Mouse (Mus musculus): ENCODE measurements around the gene Lingo1.

Gene Lingo1

DNA sequence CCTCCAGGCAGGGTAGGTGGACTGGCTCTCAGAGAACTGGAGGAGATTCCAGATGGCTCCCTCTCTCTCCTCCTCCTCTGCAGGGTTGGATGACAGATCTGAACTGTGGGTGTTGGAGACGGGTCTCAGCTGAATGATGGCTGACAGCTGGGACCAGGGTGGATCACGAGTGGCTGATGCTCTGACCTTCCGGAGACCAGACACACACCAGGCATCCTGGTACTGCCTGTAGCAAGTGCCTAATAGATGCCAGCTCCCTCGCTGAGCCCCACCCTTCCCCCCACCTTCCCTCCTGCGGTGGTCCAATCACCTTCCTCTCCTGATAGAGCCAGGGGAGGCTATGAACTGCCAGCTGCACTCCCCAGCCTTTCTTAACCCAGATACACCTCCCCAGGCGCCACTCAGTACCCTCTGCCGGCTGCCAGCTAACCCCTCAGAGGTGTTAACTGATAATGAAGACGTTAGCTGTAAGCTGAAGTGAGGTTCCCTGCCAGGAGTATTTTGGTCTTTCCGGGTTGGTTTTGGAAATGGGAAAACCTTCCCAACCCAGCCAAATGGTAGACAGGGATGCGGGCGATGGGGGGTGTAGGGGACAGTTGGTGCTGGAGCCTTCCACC, 126.6 kb downstream of the Lingo1 start:
- no peak for DNase-seq

DNA sequence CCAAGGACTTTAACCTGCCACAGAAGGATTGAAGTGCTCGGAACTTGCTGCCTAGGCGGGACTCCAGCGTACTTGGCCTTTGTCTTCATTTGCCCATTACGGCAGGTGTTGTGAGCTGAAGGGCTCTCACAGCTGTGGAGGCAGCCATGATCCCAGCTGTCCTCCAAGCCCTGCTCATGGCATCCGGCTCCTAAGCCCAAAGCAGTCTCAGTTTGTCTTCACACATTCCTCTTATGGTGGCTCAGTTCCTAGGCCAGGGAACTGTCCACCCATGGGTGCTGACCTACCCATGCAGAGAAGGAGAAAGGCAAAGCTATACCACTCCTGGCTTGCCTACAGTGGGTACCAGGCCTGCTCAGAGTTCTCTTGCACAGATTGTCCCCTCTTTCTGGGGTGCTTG, 132.1 kb downstream of the Lingo1 start:
- DNase-seq: no peak

GRCm38 (mm10) chr9:56662946-56663345, 133.3 kb downstream of the Lingo1 start:
- no peak for DNase-seq

DNA sequence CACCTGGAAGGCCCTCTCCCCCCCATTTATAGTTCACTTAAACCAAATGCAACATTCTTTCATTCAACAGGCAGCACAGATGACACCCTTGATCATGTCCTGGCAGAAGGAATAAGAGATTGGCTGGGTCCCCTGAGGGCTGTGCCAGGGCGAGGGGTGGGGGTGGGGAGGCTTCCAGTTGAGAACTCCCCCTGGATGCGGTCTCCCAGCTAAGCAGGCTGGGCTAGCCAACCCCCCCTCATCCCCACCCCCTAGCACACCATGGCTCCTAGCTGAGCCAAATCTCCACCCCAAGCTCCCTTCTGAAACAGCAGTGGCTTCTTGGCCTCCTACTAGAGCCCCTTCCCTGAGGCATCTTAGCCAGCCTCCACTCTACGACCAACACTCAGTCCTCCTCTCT, 133.9 kb downstream of the Lingo1 start:
- no peak for DNase-seq

DNA sequence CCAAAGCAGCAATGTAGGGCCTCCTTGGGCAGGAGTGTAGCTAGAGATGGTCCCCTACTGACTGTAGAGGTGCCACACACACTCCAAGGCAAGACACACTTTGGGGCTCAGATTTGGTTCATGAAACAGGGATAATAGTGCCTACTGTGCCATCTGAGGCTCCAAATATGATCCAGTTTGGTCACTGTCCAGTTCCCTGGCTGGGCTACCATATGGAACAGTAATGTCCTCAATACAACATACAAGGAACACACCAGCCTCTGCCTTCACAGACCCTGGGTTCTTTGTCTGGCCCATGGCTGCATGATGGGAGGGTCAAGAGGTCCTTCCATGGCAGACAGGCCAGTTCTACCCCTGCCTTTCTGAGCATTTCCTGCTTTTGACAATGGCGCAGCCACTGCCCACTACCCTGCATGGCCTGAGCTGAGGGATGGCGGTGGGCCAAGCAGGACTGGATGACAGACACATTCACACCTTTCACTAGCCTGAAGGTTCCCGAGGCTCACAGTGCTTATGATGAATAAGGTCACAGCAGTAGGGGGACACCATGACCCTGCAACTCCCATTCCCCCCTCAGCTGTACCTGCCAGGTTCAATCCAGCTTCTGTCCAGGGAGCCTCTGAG, 134.9 kb downstream of the Lingo1 start:
- no peak for DNase-seq

DNA sequence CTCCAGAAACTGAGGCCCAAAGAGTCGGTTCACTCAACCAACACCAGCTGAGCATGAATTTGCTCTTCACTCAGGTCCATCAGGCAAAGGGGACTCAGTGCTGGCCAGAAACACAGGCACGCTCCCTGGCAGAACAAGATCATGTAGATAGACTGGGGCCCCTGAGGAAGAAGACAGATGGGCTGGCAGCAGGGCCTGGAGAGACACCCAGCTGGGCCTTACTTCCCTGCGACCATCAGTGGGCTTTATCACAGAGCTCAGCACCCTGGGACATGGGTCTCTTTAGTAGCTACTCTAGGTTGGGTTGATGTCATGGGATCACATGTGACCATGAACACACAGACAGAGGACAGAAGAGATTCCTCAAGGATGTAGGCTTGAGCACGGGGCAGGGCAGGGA, 137.7 kb downstream of the Lingo1 start:
- DNase-seq: no peak

GRCm38 (mm10) chr9:56657996-56658398, 138.3 kb downstream of the Lingo1 start:
- DNase-seq: no peak

- no peak for DNase-seq
Measured at GRCm38 (mm10) chr9:56656766-56657542, 139.3 kb downstream of the Lingo1 start.

GRCm38 (mm10) chr9:56655167-56655566, 141.1 kb downstream of the Lingo1 start:
- no peak for DNase-seq

- no peak for DNase-seq
Measured at GRCm38 (mm10) chr9:56652551-56652950, 143.7 kb downstream of the Lingo1 start.

DNA sequence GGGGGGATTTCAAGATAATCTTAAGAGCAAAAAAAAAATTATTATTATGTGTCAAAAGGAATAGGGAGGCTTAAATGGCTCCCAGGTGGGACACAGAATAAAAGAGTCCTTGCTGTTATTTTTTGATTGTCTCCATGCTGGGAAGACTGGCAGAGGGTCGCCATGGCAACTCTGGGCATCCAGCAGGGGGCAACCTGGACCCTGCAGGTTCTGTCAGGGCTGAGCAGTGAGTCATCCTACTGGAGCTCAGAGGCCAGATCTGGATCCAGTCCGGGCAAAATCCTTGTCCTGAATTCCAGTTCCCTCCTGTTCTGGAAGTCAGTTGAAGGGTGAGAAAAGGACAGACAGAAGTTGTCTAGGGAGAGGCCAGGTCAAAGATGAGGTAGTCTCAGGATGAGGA, 144.7 kb downstream of the Lingo1 start:
- DNase-seq: no peak

DNA sequence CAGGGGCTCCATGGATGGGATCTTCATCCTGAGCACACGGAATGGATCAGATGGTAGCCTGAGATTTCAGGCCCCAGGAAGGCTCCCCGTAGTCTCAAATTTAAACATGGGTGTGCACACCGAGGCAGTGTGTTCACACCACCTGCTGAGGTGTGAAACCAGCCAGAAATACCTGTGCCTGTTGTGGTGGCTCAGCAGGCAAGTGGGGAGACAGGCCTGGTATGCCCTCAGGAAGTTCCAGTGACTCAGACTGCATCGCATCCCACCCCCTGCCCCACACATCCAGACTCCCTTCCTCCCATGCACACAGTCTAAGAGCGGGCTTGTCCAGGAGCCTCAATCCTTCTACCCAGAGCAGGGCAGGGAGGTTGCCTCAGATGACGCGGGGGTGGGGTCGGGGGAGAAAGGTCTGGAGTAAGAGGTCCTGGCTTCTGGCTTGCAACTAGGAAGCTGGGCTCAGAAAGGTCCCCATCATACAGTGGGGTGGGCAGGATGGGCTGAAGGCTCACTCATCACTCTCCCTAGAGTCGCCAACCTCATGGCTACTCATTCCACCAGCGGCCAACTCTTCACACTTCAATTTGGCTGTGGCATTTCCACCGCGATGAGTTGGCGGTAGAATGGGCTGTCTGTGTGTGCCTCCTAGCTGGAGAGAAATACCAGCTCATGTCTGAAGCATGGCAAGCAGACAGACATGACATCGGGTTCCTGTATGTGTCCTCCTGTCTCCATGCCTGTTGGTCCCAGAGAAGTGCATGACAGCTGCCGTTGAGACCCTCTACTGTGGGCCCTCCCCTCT, 149.8 kb downstream of the Lingo1 start:
- no peak for DNase-seq

DNA sequence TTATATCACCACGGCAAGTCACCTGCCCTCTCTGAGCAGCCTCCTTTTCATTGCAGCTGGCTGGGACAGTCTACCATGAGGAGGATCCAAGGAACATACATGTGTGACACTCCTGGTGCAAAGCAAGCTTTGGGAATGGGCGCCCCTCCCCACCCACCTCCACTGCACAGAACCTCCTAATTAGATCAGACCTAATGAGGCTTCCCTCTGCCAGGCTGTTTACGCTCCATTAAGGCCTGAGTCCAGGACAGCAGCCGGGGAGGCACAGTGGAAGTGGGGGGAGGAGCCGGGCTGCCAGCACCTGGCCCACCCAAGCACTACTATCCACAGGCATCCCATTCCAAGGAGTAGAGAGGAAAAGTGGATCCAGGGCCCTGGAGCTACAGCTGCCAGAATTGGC, 152.8 kb downstream of the Lingo1 start:
- no peak for DNase-seq

- DNase-seq: peak; percentile 33 to 61
Measured at GRCm38 (mm10) chr9:56638226-56638905, 157.9 kb downstream of the Lingo1 start.

DNA sequence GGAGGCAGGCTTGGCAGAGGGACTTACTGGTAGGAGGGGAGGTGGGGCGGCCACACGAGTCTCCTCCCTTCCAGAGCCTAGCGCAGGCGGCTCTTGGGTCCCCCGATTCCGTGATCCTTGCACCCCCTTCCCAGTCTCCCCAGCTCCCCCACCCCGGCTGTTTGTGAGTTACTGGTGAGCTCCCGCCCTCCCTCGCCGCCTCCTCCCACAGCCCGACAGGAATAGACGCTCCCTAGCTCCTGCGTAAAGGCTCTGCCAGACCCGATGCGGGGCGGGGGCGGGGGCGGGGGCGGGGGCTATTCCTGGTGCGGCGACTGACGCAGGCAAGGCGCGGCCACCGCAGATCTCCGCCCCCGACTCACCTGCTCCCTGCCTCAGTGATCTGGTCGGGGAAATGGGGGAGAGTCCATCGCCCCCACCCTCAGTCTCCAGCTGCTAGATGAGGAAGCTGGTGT, 158.8 kb downstream of the Lingo1 start:
- DNase-seq: no peak

- no peak for DNase-seq
Measured at GRCm38 (mm10) chr9:56636766-56637402, 159.4 kb downstream of the Lingo1 start.

DNA sequence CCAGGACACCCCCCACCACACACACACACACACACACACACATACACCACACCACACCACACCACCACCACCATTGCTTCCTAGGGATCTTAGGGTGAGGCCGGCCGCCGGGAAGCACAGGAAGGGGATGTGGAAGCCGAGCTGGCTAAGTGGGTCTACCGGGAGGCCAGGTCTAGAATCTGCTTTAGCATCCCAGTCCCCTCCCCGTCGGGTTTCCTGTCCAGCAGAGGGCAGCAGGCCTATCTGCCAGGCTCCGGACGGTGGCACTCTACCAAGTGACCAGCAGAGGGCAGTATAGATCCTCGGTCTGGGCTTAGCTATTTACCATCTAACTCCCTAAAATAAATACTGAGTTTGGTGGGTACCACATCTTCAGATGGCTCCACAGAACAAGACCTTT, 160.1 kb downstream of the Lingo1 start:
- peak; percentile 70 to 78 for DNase-seq

DNA sequence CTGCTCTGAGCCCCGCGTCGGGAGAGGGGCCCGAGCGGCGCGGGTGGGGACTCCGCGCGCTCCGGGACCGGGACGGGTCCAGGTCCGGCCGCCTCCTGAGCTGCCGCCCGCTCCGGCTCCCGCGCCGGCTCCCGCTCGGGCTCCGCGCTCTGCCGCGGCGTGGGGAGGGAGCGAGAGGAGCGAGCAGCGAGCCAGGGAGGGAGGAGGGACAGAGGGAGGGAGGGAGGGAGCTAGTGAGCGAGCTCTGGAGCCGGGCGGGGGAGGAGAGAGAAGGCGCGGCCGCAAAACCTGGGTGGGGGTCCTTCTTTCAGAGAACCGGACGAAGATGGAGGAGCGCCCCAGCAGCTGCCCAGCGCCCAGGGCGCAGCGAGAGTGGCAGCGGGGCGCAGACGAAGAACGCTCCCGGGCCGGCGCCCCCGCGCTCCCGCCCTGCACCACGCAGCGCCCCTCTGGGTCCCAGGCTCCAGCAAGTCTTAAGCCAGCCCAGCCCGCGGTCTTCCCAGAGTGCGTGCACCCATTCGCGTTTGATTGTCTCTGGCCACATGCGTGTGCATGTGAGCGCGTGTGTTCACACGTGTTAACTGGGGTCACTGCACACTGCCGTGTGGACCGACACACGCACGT, 160.7 kb downstream of the Lingo1 start:
- DNase-seq: peak in 1 of 2 experiments; percentile 20

DNA sequence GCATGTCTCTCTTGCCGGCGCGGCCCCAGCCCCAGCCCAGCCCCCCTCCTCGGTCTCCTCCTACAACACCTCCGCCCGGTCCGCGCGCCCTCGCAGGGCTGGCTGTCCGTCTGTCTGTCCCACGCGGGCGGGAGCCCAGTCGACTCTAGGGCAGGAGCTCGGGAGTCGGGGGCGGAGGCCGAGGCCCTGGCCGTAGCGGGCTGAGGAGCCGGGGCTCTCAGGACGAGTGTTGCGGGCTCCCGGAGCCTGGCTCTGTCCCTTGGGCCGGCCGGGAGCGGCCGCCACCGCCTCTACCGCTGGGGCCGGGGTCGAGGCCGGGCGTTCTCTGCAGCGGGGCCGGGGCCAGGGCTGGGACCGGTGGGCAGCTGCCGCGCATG, 161.2 kb downstream of the Lingo1 start:
- DNase-seq: peak in 1 of 2 experiments; percentile 20

GRCm38 (mm10) chr9:56634406-56635120, 161.7 kb downstream of the Lingo1 start:
- no peak for DNase-seq

All from thymus, postnatal 36 days (tissue).